Mouse (Mus musculus) left cerebral cortex, adult 18-20 months (tissue): Measurements from ENCODE around the gene Ntm. TPM values are rescaled to one million over a fixed set of nuclear protein-coding genes. Genes with fewer than 3 reads are reported as not detected.

Experiments used
- DNase-seq, 2 experiments: peaks; one replicate each; pipeline ENCODE4 v3.0.0; 2021 to 2022; ENCODE audit warnings: low spot score in 2 of 2, mixed read lengths in 1 of 2
- total RNA-seq, 2 experiments: library from RNA; stranded (reverse); gene quantifications; 2 replicates each; pipeline ENCODE4 v1.2.3; 2021

Gene Ntm
- total RNA-seq, 2 experiments from 2014 or later = 250 to 265 TPM

DNA sequence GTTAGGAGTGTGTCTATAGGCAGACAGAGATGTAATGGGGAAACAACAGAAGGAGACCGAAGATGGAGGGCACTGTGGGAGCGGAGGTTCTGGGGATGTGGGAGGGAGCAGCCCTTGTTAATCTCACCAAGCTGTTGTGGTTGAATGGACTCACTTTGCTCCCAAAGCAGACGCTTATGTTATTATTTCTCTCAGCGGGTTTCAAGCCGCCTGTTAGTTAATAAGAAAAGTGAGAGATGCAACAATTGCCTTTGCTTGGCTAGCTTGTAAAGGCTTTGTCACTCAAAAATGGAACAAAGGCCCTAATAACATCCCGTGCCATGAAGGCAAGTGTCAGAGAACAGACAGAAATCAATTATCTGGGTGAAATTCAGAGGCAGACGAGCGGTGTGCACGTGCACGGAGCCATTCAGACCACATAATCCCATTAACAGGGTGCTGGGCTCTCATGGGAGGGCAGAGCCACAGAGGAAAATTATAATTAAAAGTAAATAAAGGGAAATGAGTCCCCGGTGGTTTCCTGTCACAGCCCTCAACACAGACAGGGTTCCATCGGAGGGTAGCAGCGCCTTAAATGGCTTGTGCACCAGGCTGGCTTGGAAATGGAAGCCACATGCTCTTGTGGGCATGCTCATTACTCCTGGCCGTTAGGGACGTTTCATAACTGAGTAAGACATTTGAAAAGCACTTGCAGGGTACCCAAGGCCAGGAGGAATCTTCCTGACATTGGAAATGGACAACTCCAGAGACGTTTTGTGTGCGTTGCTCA is 448.2 kb downstream of the Ntm start:
- no peak for DNase-seq

- no peak for DNase-seq
These were observed 466.9 kb downstream of the Ntm start for GRCm38 (mm10) chr9:29496002-29496401.

DNA sequence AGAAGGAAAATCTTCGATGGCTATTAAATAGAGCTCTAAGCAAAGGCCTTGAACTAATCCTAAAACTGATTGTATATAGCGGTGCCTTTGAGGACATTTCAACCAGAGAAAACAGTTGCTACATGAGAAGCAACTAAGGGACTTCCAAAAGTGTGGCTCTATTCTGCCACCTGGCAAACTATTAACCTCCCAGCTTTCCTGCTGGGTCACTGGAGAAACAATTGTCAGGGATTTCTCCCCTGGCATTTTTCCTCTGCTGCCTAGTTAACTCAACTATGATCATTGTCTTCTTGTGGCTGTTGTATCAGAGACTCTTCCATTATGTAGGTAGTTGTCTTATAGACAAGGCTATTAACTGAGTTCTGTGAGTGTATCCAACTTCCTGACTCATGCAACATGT is 480.7 kb downstream of the Ntm start:
- no peak for DNase-seq

- DNase-seq = no peak
These were observed 483.9 kb downstream of the Ntm start for GRCm38 (mm10) chr9:29479051-29479450.

- no peak for DNase-seq
These were observed 485.7 kb downstream of the Ntm start for GRCm38 (mm10) chr9:29477219-29477618.

DNA sequence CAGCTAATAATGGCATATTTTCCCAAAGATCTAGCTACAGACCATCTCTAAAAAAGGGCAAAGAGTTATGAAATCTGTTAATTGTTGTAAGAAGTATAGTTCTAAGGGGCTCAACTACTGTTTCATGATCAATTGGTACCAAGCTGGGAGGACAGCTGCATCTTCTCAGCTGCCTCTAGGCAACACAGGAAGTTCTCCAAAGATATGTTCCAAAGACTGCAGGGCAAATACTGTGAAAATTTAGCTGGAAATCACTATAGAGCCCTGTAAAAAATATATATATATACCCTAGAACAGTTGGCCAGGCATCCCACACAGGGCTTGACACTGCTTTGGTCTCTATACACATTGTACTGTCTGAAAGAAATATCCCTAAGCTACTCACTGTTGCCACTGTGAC is 489.5 kb downstream of the Ntm start:
- DNase-seq = no peak

GRCm38 (mm10) chr9:29472226-29472625 is 490.7 kb downstream of the Ntm start:
- DNase-seq = peak; percentile 59 to 72

DNA sequence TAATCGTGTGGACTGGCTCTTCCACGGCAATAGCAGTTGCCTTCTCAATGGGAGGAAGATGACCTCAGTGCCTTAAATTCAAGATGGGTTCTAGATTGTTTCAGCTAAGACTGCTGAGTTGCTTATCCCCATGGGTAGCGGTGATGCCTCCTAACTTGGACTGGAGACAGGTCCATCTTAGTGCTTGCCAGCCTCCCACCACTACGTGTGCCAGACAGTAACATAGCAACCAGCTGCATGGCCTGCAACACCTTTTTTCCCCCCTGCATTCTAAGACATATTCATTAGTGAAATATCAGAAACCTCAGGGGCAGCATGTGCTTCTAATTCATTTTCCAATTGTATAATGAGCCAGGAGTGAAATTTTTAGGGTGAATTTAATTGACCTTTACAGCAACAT is 498.2 kb downstream of the Ntm start:
- DNase-seq = no peak

GRCm38 (mm10) chr9:29462970-29463593 is 499.9 kb downstream of the Ntm start:
- no peak for DNase-seq

DNA sequence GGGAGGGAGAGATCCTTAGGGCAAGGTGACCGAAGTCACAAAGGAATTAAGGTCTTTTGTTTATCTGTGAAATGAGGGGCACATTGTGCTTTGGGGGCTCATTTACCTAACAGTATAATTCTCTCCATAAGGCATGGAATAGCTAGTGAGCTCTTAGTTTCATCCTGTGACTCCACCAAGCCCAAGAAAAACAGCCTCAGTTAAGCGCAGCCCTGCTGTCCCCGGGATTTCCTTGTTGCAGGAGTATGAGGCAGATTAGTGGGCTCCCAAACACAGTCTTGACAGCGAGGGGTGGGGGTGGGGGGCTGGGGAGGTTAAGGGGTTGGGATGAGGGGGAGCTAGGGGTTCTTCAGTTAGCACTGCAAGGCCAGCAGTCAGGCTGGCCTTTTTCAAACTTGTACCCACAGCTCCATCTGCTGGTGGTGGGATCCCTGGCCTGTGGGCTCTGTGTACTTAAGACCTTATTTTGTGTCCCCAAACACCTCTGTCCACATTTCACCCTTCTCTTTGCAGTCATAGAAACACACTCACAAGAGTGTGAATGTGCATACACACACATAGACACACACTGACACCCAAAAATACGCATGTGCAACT is 504.9 kb downstream of the Ntm start:
- DNase-seq = peak; percentile 79 to 80

DNA sequence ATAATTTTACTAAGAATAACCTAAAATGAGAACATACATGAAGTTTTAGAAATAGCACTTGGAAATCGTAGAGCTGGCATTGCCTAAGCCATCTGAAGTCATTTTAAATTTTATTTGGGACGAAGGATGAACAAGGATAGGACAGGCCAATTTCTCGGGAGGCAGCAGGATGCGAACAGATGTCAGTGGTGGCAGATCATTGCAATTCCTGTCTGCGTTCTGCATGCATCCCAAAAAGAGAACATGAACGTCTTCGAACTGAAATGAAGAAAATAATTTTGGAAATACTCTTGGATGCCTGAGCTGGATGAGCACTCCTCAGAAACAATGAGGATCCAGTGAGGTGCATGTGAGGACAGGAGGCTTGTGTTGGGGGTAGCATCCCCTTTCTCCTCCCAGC is 506.9 kb downstream of the Ntm start:
- no peak for DNase-seq

DNA sequence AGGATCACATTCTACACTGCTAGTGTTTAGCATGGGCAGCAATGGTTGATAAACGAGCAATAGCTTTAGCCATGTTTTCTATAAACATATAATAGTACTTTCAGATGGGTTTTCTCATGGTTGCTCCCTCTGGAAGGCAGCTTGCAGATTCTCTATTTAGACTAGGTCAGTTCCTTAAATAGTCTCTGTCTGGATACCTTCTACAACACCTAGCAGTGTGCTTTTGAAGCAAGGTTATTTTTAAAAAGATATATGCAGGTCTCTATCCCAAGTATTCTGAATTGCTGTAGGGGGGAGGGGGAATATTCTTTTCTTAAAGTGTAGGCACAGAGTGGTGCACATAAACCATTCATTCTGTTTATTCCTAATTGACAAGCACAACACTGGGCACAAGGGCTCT is 511.7 kb downstream of the Ntm start:
- no peak for DNase-seq

DNA sequence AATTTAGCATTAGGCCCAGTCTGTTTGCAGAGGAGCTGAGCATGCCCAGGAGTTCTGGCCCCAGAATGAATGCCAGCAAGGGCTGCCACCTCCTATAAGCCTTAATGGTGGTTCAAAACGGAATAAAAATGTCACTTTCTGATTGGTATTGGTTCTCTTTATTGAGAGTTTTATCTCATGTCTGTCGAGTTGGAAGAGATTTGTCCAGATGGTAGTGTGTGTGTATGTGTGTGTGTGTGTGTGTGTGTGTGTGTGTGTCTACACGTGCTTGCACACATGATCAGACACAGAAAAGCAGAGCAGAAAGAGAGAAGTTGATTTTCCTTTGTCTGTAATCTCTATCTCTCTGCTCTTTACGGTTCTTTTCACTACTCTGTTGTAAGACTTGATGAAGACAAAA is 518.9 kb downstream of the Ntm start:
- no peak for DNase-seq

- no peak for DNase-seq
These were observed 523.5 kb downstream of the Ntm start for GRCm38 (mm10) chr9:29439401-29439800.

DNA sequence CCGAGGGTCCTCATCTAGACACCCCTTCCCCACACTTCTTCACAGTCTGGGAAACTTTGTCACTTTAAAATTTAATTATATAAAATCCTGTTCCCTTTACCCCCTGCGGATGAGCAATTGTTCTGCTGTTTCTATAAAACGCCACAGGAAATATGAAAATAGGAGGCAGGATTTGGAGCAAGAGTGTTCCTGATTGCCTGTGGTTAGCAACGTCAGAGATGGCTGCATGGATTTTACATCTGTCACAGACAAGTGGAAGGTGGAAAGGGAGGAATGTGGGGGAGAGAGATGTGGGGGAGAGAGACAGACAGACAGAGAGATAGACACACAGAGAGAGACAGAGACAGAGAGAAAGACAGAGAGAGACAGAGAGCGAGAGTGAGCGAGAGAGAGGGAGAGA is 528.3 kb downstream of the Ntm start:
- DNase-seq = no peak

DNA sequence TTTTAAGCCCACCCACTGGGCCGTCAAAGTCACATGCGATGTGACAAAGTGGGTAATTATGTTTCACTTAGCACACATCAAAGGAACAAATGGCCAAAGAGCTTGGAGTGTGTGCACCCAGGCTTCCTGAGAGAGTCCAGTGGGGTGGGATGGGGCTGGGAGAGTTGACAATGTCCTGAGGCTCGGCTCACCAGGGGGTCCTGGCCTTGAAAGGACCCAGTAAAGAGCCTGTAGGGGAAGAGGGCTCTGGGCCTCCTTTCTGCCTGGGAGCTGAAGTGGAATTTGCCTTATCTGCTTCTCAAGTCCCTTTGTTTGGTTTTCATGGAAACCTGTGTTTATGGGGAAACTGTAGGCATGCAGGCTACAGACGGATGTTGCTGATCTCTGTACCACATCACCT is 529.0 kb downstream of the Ntm start:
- DNase-seq = no peak

GRCm38 (mm10) chr9:29433156-29433555 is 529.8 kb downstream of the Ntm start:
- DNase-seq = no peak

DNA sequence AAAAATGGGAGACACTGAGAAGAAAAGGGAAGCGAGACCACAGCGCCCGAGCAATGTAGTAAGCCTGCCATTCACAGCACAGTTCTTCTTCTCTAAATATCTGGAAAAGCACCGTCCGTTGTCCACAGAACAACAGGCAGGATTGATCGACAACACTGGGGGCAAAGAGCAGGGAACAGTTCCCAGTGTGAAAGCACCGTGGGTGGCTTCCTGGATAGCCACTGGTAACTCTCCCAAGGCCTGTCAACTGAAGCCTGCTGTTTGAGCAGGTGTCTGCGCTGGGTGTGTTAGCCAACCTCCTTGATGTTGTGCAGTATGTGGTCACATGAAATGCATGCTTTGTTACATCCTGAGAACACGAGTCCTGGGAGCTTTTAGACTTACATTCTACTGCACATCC is 531.4 kb downstream of the Ntm start:
- DNase-seq = no peak

DNA sequence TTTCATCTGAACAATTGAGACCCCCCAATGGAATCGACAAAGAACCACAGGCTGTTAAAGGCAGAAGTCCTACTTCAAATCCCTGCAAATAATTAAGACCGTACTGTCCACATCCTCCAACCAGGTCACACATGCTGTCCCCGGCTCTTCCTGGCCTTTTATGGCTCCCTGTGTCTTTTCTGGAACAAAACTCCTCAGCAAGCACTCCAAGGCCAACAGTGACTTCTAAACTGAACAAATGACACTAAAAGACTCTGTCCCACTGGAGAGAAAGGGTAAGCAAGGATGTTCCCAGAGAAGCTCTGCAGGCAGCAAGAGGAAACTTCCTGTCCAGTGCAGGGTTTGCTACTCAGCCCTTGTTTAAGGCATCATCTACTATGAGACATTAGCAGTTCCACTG is 532.8 kb downstream of the Ntm start:
- DNase-seq = no peak

DNA sequence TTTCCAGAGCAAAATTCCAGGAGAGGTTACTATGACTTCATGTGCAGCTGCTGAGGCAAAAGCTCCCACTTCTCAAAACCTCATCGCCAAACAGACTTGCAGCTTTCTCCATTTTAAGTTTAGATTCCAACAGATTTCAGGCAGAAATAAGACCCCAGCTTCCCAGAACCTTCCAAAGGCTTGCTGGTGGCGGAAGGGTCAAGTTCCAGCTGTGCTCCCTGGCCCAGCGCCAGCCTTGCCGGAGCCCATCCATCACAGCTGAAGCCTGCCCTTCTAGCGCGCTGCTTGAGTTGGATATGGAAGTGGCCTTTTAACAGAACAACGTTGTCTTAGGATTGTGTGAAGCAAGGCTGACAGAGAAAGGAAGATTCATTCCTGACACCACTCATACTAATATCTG is 534.6 kb downstream of the Ntm start:
- no peak for DNase-seq

DNA sequence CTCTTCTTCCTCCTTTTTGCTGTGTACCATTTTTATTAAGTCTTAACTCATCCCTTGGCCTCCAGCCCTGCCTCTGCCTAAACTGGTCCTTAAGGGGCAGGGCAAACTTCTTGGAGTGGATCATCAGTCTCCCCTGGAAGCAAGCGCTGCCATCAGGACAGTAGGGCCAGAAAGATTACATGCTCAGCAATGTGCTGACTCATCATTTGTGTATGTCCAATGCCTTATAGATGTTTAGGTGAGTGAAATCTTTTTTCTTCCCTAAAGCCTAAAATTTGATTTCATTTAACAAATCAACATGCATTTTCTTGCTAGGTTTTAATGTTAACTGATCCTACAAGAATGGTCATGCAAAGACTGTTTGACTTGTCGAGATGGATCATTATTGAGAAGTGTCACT is 536.7 kb downstream of the Ntm start:
- no peak for DNase-seq

- DNase-seq = no peak
These were observed 547.4 kb downstream of the Ntm start for GRCm38 (mm10) chr9:29415578-29415977.

GRCm38 (mm10) chr9:29413126-29413525 is 549.8 kb downstream of the Ntm start:
- DNase-seq = no peak
